Mouse (Mus musculus): ENCODE measurements around the gene Pik3r2.

Gene Pik3r2

GRCm38 (mm10) chr8:70772890-70773289, 3.6 kb downstream of the Pik3r2 start:
- DNase-seq (ENCODE audit: low spot score): no peak

GRCm38 (mm10) chr8:70772075-70772474, 4.4 kb downstream of the Pik3r2 start:
- no peak for DNase-seq (ENCODE audit: low spot score)

- DNase-seq (ENCODE audit: low spot score): no peak
These were observed 5.3 kb downstream of the Pik3r2 start for GRCm38 (mm10) chr8:70771217-70771616.

- DNase-seq (ENCODE audit: low spot score): no peak
These were observed 5.8 kb downstream of the Pik3r2 start for GRCm38 (mm10) chr8:70770748-70771147.

- DNase-seq (ENCODE audit: low spot score): no peak
These were observed 6.7 kb downstream of the Pik3r2 start for GRCm38 (mm10) chr8:70769858-70770257.

- DNase-seq (ENCODE audit: low spot score): peak; percentile 93
These were observed 7.2 kb downstream of the Pik3r2 start for GRCm38 (mm10) chr8:70769359-70769758.

- no peak for DNase-seq (ENCODE audit: low spot score)
These were observed 7.6 kb downstream of the Pik3r2 start for GRCm38 (mm10) chr8:70768956-70769355.

GRCm38 (mm10) chr8:70768231-70768776, 8.2 kb downstream of the Pik3r2 start:
- DNase-seq (ENCODE audit: low spot score): no peak

GRCm38 (mm10) chr8:70767503-70767902, 9.0 kb downstream of the Pik3r2 start:
- DNase-seq (ENCODE audit: low spot score): no peak

- no peak for DNase-seq (ENCODE audit: low spot score)
These were observed 9.7 kb downstream of the Pik3r2 start for GRCm38 (mm10) chr8:70766571-70767440.

GRCm38 (mm10) chr8:70765838-70766570, 10.5 kb downstream of the Pik3r2 start:
- DNase-seq (ENCODE audit: low spot score): no peak

GRCm38 (mm10) chr8:70765329-70765728, 11.2 kb downstream of the Pik3r2 start:
- no peak for DNase-seq (ENCODE audit: low spot score)

GRCm38 (mm10) chr8:70764676-70765075, 11.8 kb downstream of the Pik3r2 start:
- no peak for DNase-seq (ENCODE audit: low spot score)

- no peak for DNase-seq (ENCODE audit: low spot score)
These were observed 12.5 kb downstream of the Pik3r2 start for GRCm38 (mm10) chr8:70764026-70764425.

- DNase-seq (ENCODE audit: low spot score): no peak
These were observed 13.2 kb downstream of the Pik3r2 start for GRCm38 (mm10) chr8:70763354-70763753.

GRCm38 (mm10) chr8:70762118-70762517, 14.4 kb downstream of the Pik3r2 start:
- no peak for DNase-seq (ENCODE audit: low spot score)

- DNase-seq (ENCODE audit: low spot score): peak; percentile 94
These were observed 15.6 kb downstream of the Pik3r2 start, which contains the start of gene Mpv17l2 for GRCm38 (mm10) chr8:70760775-70761406. Gene Mpv17l2 (minus strand): TSS chr8:70760946.

GRCm38 (mm10) chr8:70760350-70760749, 16.2 kb downstream of the Pik3r2 start:
- no peak for DNase-seq (ENCODE audit: low spot score)

- no peak for DNase-seq (ENCODE audit: low spot score)
These were observed 17.6 kb downstream of the Pik3r2 start for GRCm38 (mm10) chr8:70758616-70759561.

GRCm38 (mm10) chr8:70758308-70758615, 18.3 kb downstream of the Pik3r2 start:
- no peak for DNase-seq (ENCODE audit: low spot score)
